Mouse (Mus musculus) C2C12 (cell line): ENCODE data around the gene Supt20.

Experiments
- CEBPB ChIP-seq: IDR thresholded peaks from one replicate; pipeline ENCODE4 v1.6.1; 2011; ENCODE audit warnings: low read depth, mild to moderate bottlenecking, control low read depth, moderate library complexity
- CTCF ChIP-seq: IDR thresholded peaks from one replicate; pipeline ENCODE4 v1.5.1; 2011; ENCODE audit not compliant: control insufficient read depth, insufficient read depth, insufficient read length
- MAX ChIP-seq: IDR thresholded peaks from one replicate; pipeline ENCODE4 v1.6.1; 2011; ENCODE audit warnings: mild to moderate bottlenecking, control low read depth
- USF1 ChIP-seq: IDR thresholded peaks from one replicate; pipeline ENCODE4 v1.6.1; 2011; ENCODE audit warnings: low read depth, mild to moderate bottlenecking, control low read depth, moderate library complexity

GRCm38 (mm10) chr3:54775989-54776631 is 83.5 kb downstream of the Supt20 start:
- TF ChIP-seq CTCF: no peak
- no peak for TF ChIP-seq CEBPB
- TF ChIP-seq USF1: no peak
- TF ChIP-seq MAX: no peak
